Comparison of ENCODE assay signal across 8 mouse cellular contexts in genomic region chr1:42684345-42684744, GRCm38 (mm10). TPM values are rescaled to one million over a fixed set of nuclear protein-coding genes. Genes with fewer than 3 reads are reported as not detected.
DNase-seq lines count a peak whose midpoint lies in the region; ATAC-seq lines count a peak whose summit lies in the region.

No protein-coding gene starts in this region.

- peak; percentile 29 for DNase-seq in kidney, adult 9 months
- no peak for DNase-seq in kidney, adult 18-20 months
- peak; percentile 56 for DNase-seq in embryo, embryonic 9.5 days (ENCODE audit: extremely low spot score)
- DNase-seq in hindbrain, embryonic 14.5 days (ENCODE audit: low spot score), result no peak
- DNase-seq in gastrocnemius, adult 18-20 months (ENCODE audit: low spot score), result no peak
- no peak for DNase-seq in urinary bladder, postnatal 4 days (ENCODE audit: low spot score in 2 of 2)

- peak overlapping the region; percentile 88 for H3K9ac ChIP-seq in hindbrain, embryonic 14.5 days
- peak overlapping the region; percentile 89 for H3K9ac ChIP-seq in midbrain, embryonic 12.5 days (replicated peaks)

- peak overlapping the region; percentile 99 for H3K4me2 ChIP-seq in hindbrain, embryonic 14.5 days (replicated peaks)
- peak overlapping the region; percentile 97 for H3K4me2 ChIP-seq in midbrain, embryonic 12.5 days (replicated peaks)

- ATAC-seq in hindbrain, embryonic 14.5 days (ENCODE audit: low FRiP score), result peak; percentile 64
- peak; percentile 61 for ATAC-seq in midbrain, embryonic 12.5 days (ENCODE audit: low FRiP score, low read depth)
- no peak for ATAC-seq in inflammation-experienced regulatory T-cells, adult 6 months

- peak overlapping the region; percentile 89 for H3K4me3 ChIP-seq in hindbrain, embryonic 14.5 days (replicated peaks; ENCODE audit: low read length)
- peak overlapping the region; percentile 99 for H3K4me3 ChIP-seq in midbrain, embryonic 12.5 days

- H3K36me3 ChIP-seq in hindbrain, embryonic 14.5 days (replicated peaks; ENCODE audit: control insufficient read depth, insufficient read depth), result no peaks in the 10 kb centered on the region
- no peaks in the 10 kb centered on the region for H3K36me3 ChIP-seq in midbrain, embryonic 12.5 days

- H3K4me1 ChIP-seq in hindbrain, embryonic 14.5 days (replicated peaks; ENCODE audit: control insufficient read depth, insufficient read depth, low read length), result peaks cover 49% of the 10 kb centered on the region
- H3K4me1 ChIP-seq in midbrain, embryonic 12.5 days, result peaks cover 65% of the 10 kb centered on the region

- WGBS in hindbrain, embryonic 14.5 days, result 0% methylated on average over 27 of the region's 27 CpGs
- under 1% methylated on average over 27 of the region's 27 CpGs for WGBS in midbrain, embryonic 12.5 days

- H3K27me3 ChIP-seq in hindbrain, embryonic 14.5 days (ENCODE audit: control insufficient read depth, insufficient read depth, low read length), result no peaks in the 10 kb centered on the region
- H3K27me3 ChIP-seq in midbrain, embryonic 12.5 days, result no peaks in the 10 kb centered on the region

- peak overlapping the region; percentile 98 for H3K27ac ChIP-seq in hindbrain, embryonic 14.5 days
- peak overlapping the region; percentile 100 for H3K27ac ChIP-seq in midbrain, embryonic 12.5 days (replicated peaks)

- no peaks in the 10 kb centered on the region for H3K9me3 ChIP-seq in hindbrain, embryonic 14.5 days (ENCODE audit: control insufficient read depth, low read length)
- H3K9me3 ChIP-seq in midbrain, embryonic 12.5 days, result no peaks in the 10 kb centered on the region

RNA-seq across cellular contexts. Expression of gene Pou3f3, which starts 11.2 kb away (rescaled TPM):
- 10.6 and 11.5 TPM in 2 replicates for polyA plus RNA-seq in hindbrain, embryonic 14.5 days (2014; fragmentation: Nextera tagmentation; extraction: Ambion mirVana)
- 36.3 and 37.6 TPM in 2 replicates for polyA plus RNA-seq in midbrain, embryonic 12.5 days (2016; fragmentation: Nextera tagmentation; extraction: Ambion mirVana)
- not detected for total RNA-seq in gastrocnemius, adult 18-20 months (2021)
- polyA plus RNA-seq in inflammation-experienced regulatory T-cells, adult 6 months (2017; shearing (Covaris generic)), result not detected

Comparison
In these comparisons a context has a peak if more than half of its experiments do, and no peak if none do; other contexts are left out.
1. DNase-seq: peak in kidney, adult 9 months (single experiment) and embryo, embryonic 9.5 days (single experiment); none in kidney, adult 18-20 months (single experiment), hindbrain, embryonic 14.5 days (single experiment), gastrocnemius, adult 18-20 months (single experiment) and urinary bladder, postnatal 4 days (0 of 2).
2. RNA of gene Pou3f3, which starts 11.2 kb away (polyA plus RNA-seq): 36.3 to 37.6 TPM in midbrain, embryonic 12.5 days and 10.6 to 11.5 TPM in hindbrain, embryonic 14.5 days; not detected in inflammation-experienced regulatory T-cells, adult 6 months; every median in the first group is over 10 times any median in the second.